Mouse (Mus musculus) testis, postnatal 14 days (tissue): ENCODE results near the gene Ky.

ENCODE experiments used
- DNase-seq: peaks from one replicate; pipeline ENCODE4 v3.0.0; 2021; ENCODE audit warnings: low spot score

Ky gene

DNA sequence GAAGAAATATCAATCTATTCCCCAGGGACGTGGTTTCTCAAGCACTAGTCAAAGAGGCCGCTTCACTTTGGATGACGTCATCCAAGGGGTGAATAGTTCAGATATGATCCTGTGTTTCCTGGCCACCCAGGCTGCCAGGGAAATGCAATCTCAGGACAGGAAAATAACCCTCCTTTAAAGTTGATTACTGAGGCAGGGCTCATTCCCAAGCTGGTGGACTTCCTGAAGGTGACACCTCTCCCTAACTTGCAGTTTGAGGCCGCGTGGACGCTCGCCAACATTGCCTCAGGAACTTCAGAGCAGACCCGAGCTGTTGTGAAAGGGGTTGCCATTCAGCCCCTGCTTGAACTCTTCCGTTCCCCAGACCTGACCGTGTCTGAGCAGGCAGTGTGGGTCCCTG lies 46.2 kb downstream of the Ky start:
- no peak for DNase-seq

DNA sequence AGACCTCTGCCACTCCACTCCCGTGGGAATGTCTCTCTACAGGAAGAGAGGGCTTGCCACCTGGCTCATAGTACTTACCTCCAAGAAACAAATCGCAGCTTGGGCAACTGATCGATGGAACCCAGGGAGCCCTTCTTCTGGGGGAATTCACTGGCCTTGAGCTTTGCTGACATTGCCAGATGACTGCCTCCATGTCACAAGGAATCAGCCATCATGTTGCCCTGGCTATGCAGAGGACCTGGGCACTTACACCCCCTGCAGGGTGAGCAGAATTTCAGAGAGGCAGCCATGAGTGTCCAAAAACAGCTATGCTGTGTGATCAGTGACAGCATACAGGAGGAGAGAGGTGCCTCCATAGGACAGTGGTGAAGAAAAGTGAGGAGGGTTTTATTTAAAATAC lies 48.2 kb downstream of the Ky start:
- no peak for DNase-seq

DNA sequence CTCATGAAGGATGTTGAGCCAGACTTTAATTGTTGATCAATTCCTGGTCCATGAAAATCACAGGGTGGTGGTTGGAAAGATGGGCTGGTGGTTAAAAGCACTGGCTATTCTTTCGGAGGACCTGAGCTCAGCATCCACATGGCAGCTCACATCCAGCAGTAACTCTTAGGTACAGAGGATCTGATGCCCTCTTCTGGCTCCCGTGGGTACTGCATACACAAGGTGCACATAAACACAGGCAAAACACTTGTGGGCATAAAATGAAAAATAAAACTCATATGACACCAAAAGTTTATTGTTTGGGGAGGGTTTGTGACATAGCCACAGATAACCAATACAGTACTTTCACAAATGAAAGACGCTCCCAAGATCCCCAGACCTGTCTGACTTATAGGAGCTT lies 52.9 kb downstream of the Ky start:
- DNase-seq, result no peak

DNA sequence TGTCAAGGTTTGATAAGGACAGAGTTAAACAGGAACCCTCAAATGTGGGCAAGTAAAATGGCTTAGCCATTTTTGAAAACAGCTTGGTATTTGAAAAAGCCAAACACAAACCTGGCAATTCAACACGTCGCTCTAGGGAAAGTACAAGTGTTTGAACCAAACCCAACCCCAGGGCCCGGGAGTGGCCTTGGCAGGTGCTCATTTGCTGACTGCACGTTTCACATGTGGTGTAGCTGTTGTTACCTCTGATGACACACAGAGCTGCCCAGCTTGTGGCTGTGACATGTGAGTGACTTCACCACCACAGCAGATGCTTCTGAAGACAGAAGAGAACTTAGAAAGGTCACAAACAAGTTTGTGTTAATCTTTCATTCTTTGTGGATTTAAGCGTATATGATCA lies 67.3 kb downstream of the Ky start:
- no peak for DNase-seq

DNA sequence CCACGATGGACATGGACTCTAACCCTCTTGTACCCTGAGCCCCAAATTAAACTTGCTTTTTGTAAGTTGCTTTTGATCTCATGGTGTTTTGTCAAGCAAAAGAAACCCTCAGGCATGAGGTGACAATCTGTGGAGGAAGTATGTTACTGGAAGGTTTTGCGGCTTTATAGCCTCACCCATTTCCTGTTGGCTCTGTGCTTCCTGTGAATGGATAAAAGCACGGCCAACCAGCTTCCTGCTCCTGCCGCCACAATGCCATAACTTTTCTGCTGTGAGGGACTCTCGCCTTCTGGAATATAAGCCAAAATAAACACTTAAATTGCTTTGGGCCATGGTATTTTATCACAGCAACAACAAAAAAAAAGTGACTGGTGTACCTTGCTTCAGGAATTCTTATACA lies 71.9 kb downstream of the Ky start:
- DNase-seq, result no peak

DNA sequence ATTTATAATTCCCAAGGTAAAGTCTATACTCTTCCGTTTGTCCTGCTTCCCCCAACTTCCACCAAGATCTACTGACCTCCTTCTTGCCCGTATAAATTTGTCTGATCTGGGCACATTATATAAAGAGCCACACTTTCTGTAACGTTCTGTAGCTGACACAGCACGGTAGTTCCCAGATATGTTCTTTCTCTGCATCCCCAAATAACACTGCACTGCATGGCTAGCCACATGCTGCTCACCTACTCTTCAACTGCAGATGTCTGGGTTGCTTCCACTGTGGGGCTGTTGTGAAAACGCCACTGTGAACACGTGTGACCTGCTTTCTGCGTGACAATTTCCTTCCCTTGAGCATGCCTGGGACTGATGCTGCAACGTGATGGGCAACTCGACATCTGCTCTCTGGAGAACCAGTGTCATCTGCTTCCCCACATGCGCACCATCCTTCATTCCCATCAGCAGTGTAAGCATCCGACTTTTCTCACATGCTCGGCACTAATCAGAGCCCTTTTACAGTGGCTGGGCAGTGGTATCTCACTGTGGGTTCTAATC lies 76.4 kb downstream of the Ky start:
- no peak for DNase-seq

DNA sequence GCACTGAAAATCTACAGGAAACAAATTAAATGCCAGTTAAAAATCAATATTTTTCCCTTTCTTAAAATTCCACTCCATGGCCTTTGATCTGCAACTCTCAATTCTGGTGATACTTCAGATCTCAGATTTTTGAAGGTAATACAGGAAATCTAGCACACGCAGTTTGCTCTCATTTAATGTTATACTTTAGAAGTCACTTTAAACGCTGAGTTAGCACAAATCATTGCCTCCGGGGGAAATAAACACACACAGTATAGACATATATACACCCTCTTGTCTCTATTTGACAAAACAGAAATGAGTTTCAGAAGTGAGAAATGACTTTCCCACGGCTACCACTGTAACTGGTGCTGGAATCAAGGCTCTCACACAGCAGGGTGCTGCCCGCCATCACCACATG lies 81.8 kb downstream of the Ky start:
- DNase-seq, result no peak

DNA sequence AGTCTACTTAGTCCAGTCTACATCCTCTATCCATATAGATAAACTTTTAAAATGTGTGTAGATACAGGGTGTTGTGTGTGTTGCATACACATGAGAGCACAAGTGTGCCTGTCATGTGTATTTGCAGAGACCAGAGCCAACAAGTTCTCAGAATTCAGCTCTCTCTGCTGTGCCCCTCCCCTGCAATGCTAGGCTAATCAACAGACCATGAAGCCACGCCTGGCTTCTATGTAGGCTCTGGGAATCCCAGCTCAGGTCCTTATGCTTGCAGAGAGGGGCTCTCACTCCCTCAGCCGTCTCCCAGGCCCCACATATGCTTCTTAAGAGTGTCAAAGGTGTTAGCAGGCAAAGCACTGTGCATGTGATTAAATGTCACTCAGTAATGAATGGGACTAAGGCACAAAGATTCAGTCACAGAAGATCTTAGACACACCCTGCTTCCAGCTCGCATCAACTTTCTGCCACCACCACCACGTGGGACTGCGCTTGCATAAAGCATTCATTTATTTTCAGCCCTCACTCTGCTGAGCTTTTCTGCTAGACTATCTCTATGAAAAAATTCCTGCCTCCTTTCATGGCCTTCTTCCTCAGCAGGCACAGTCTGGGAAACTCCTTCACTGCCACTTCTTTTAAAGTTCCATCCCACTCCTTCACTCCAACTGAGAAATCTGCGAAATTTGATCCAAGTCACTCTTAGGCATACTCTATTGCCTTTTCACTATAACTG lies 89.3 kb downstream of the Ky start:
- no peak for DNase-seq
